ENCODE assay signal across 8 mouse cellular contexts in genomic region chr3:89203142-89203514, GRCm38 (mm10). TPM values are rescaled to one million over a fixed set of nuclear protein-coding genes. Genes with fewer than 3 reads are reported as not detected.
DNase-seq lines count a peak whose midpoint lies in the region; ATAC-seq and TF ChIP-seq lines count a peak whose summit lies in the region.

No protein-coding gene starts in this region.

- no peak for DNase-seq in heart, postnatal 14 days
- no peak for DNase-seq in urinary bladder, postnatal 4 days (ENCODE audit: low spot score in 2 of 2)
- no peak for DNase-seq in cerebellum, adult 9-11 months
- DNase-seq in gastrocnemius, adult 18-20 months (ENCODE audit: low spot score) = no peak

- intact Hi-C loops in heart, postnatal 14 days (cut with DNase I) = no loop called here

- H3K4me2 ChIP-seq in heart, embryonic 11.5 days = peak overlapping the region; percentile 70
- peak overlapping the region; percentile 63 for H3K4me2 ChIP-seq in forebrain, embryonic 13.5 days
- peak overlapping the region; percentile 81 for H3K4me2 ChIP-seq in liver, embryonic 15.5 days

- peaks cover 7% of the 10 kb centered on the region; the same call in 1 of the 2 replicates for H3K36me3 ChIP-seq in heart, embryonic 11.5 days (ENCODE audit: control insufficient read depth, insufficient read depth, low read length)
- peaks cover 44% of the 10 kb centered on the region for H3K36me3 ChIP-seq in E14TG2a.4 (ENCODE audit: insufficient read depth, low read length)
- H3K36me3 ChIP-seq in forebrain, embryonic 13.5 days (ENCODE audit: poor library complexity, severe bottlenecking) = peaks cover 39% of the 10 kb centered on the region
- H3K36me3 ChIP-seq in liver, embryonic 15.5 days (replicated peaks) = peaks cover 37% of the 10 kb centered on the region

- H3K27ac ChIP-seq in heart, embryonic 11.5 days (ENCODE audit: low read depth, low read length) = no peak overlapping the region
- H3K27ac ChIP-seq in forebrain, embryonic 13.5 days = no peak overlapping the region
- peak overlapping the region; percentile 56 for H3K27ac ChIP-seq in liver, embryonic 15.5 days (replicated peaks)

- no peaks in the 10 kb centered on the region for H3K9me3 ChIP-seq in heart, embryonic 11.5 days (replicated peaks; ENCODE audit: control insufficient read depth, low read length)
- no peaks in the 10 kb centered on the region for H3K9me3 ChIP-seq in E14TG2a.4 (ENCODE audit: low read length)
- H3K9me3 ChIP-seq in forebrain, embryonic 13.5 days (replicated peaks) = no peaks in the 10 kb centered on the region
- H3K9me3 ChIP-seq in liver, embryonic 15.5 days (replicated peaks) = no peaks in the 10 kb centered on the region

- peak overlapping the region; percentile 69 for H3K9ac ChIP-seq in heart, embryonic 11.5 days (ENCODE audit: low read depth, low read length)
- peak overlapping the region; percentile 71 for H3K9ac ChIP-seq in forebrain, embryonic 13.5 days
- peak overlapping the region; percentile 59 for H3K9ac ChIP-seq in liver, embryonic 15.5 days

- no peak for ATAC-seq in heart, embryonic 11.5 days (replicated peaks; ENCODE audit: insufficient number of reproducible peaks, low FRiP score, low TSS enrichment)
- peak; percentile 33 for ATAC-seq in forebrain, embryonic 13.5 days
- ATAC-seq in liver, embryonic 15.5 days (ENCODE audit: insufficient read depth) = peak; percentile 34

- 33% methylated on average over 5 of the region's 5 CpGs for WGBS in heart, embryonic 11.5 days (ENCODE audit: insufficient replicate concordance)
- WGBS in forebrain, embryonic 13.5 days = 44% methylated on average over 5 of the region's 5 CpGs
- WGBS in liver, embryonic 15.5 days (ENCODE audit: insufficient replicate concordance) = 22% methylated on average over 5 of the region's 5 CpGs

- H3K27me3 ChIP-seq in heart, embryonic 11.5 days (ENCODE audit: control insufficient read depth, insufficient read depth, low read length) = no peaks in the 10 kb centered on the region
- H3K27me3 ChIP-seq in E14TG2a.4 (ENCODE audit: insufficient read depth, low read length) = no peaks in the 10 kb centered on the region
- no peaks in the 10 kb centered on the region for H3K27me3 ChIP-seq in forebrain, embryonic 13.5 days
- H3K27me3 ChIP-seq in liver, embryonic 15.5 days = peaks cover 6% of the 10 kb centered on the region

- peaks cover 5% of the 10 kb centered on the region for H3K4me1 ChIP-seq in heart, embryonic 11.5 days (ENCODE audit: control insufficient read depth, insufficient read depth, low read length)
- H3K4me1 ChIP-seq in E14TG2a.4 (replicated peaks; ENCODE audit: low read depth, low read length) = peaks cover 22% of the 10 kb centered on the region
- H3K4me1 ChIP-seq in forebrain, embryonic 13.5 days = peaks cover 5% of the 10 kb centered on the region
- H3K4me1 ChIP-seq in liver, embryonic 15.5 days (replicated peaks) = peaks cover 15% of the 10 kb centered on the region

- no peak for TF ChIP-seq CTCF in E14TG2a.4 (conservative IDR thresholded peaks at IDR 0.05; ENCODE audit: low read length)

- peak overlapping the region; percentile 69 for H3K4me3 ChIP-seq in heart, embryonic 11.5 days (ENCODE audit: low read depth, low read length)
- peak overlapping the region; percentile 83 for H3K4me3 ChIP-seq in E14TG2a.4 (replicated peaks; ENCODE audit: low read length)
- peak overlapping the region; percentile 60 for H3K4me3 ChIP-seq in forebrain, embryonic 13.5 days
- H3K4me3 ChIP-seq in liver, embryonic 15.5 days (replicated peaks) = peak overlapping the region; percentile 66

RNA-seq across cellular contexts. Expression of gene Gba, which starts 0.4 kb away (rescaled TPM):
- polyA plus RNA-seq in heart, embryonic 11.5 days (2014; fragmentation: Nextera tagmentation; extraction: Ambion mirVana) = 33.3 and 39.9 TPM in 2 replicates
- 10 to 100 TPM; 22.1 to 23.9 TPM for total RNA-seq in heart, postnatal 14 days (2021)
- polyA plus RNA-seq in forebrain, embryonic 13.5 days (2015; fragmentation: Nextera tagmentation; extraction: Ambion mirVana) = 34.6 and 36.3 TPM in 2 replicates
- polyA plus RNA-seq in liver, embryonic 15.5 days (2015; fragmentation: Nextera tagmentation; extraction: Ambion mirVana) = 26.1 and 26.2 TPM in 2 replicates
- 10 to 100 TPM; 15.5 to 17.8 TPM for total RNA-seq in gastrocnemius, adult 18-20 months (2021)

RNA-seq across cellular contexts. Expression of gene Thbs3, which starts 11.9 kb away (rescaled TPM):
- 6.9 and 12.4 TPM in 2 replicates for polyA plus RNA-seq in heart, embryonic 11.5 days (2014; fragmentation: Nextera tagmentation; extraction: Ambion mirVana)
- total RNA-seq in heart, postnatal 14 days (2021) = 10 to 100 TPM; 12.7 to 17.1 TPM
- 79.2 and 96.1 TPM in 2 replicates for polyA plus RNA-seq in forebrain, embryonic 13.5 days (2015; fragmentation: Nextera tagmentation; extraction: Ambion mirVana)
- polyA plus RNA-seq in liver, embryonic 15.5 days (2015; fragmentation: Nextera tagmentation; extraction: Ambion mirVana) = 1.5 and 2.1 TPM in 2 replicates
- total RNA-seq in gastrocnemius, adult 18-20 months (2021) = 1 to 10 TPM; 3.6 to 9.2 TPM

RNA-seq across cellular contexts. Expression of gene Fam189b, which starts 20.2 kb away (rescaled TPM):
- polyA plus RNA-seq in heart, embryonic 11.5 days (2014; fragmentation: Nextera tagmentation; extraction: Ambion mirVana) = 11.9 and 13.7 TPM in 2 replicates
- 1 to 10 TPM; 7.1 to 7.6 TPM for total RNA-seq in heart, postnatal 14 days (2021)
- polyA plus RNA-seq in forebrain, embryonic 13.5 days (2015; fragmentation: Nextera tagmentation; extraction: Ambion mirVana) = 15.1 and 23.0 TPM in 2 replicates
- 2.4 and 2.9 TPM in 2 replicates for polyA plus RNA-seq in liver, embryonic 15.5 days (2015; fragmentation: Nextera tagmentation; extraction: Ambion mirVana)
- total RNA-seq in gastrocnemius, adult 18-20 months (2021) = 10 to 100 TPM; 16.5 to 22.2 TPM

RNA-seq across cellular contexts. Expression of gene Mtx1, which starts 23.8 kb away (rescaled TPM):
- polyA plus RNA-seq in heart, embryonic 11.5 days (2014; fragmentation: Nextera tagmentation; extraction: Ambion mirVana) = 144 and 145 TPM in 2 replicates
- 10 to 100 TPM; 64.8 to 69.8 TPM for total RNA-seq in heart, postnatal 14 days (2021)
- 196 and 201 TPM in 2 replicates for polyA plus RNA-seq in forebrain, embryonic 13.5 days (2015; fragmentation: Nextera tagmentation; extraction: Ambion mirVana)
- polyA plus RNA-seq in liver, embryonic 15.5 days (2015; fragmentation: Nextera tagmentation; extraction: Ambion mirVana) = 103 and 104 TPM in 2 replicates
- 10 to 100 TPM; 45.4 to 46.7 TPM for total RNA-seq in gastrocnemius, adult 18-20 months (2021)

RNA-seq across cellular contexts. Expression of gene Muc1, which starts 25.7 kb away (rescaled TPM):
- 0.21 and 0.53 TPM in 2 replicates for polyA plus RNA-seq in heart, embryonic 11.5 days (2014; fragmentation: Nextera tagmentation; extraction: Ambion mirVana)
- under 1 TPM; 0.22 to 0.98 TPM for total RNA-seq in heart, postnatal 14 days (2021)
- 2.8 and 3.1 TPM in 2 replicates for polyA plus RNA-seq in forebrain, embryonic 13.5 days (2015; fragmentation: Nextera tagmentation; extraction: Ambion mirVana)
- polyA plus RNA-seq in liver, embryonic 15.5 days (2015; fragmentation: Nextera tagmentation; extraction: Ambion mirVana) = 0.50 TPM in 1 of 2 replicates, not detected in the other
- under 1 TPM; 0.18 to 0.40 TPM for total RNA-seq in gastrocnemius, adult 18-20 months (2021)
